Mouse (Mus musculus): Measurements from ENCODE around the gene Stard10.

GRCm38 (mm10) chr7:101330841-101331173 lies 13.9 kb downstream of the Stard10 start:
- no peak for TF ChIP-seq USF1 (IDR thresholded peaks at IDR 0.05; ENCODE audit: low read depth)
- TF ChIP-seq MAX (IDR thresholded peaks at IDR 0.05) = peak; percentile 43

Measured in C2C12 (cell line).